Mouse (Mus musculus): ENCODE measurements at regions not wholly inside any gene's neighbourhood (a gene's known extent, or its start where the extent isn't known, plus 50 kb on each side); places are given as distances from the start of the nearest gene placed in this dataset.

DNA sequence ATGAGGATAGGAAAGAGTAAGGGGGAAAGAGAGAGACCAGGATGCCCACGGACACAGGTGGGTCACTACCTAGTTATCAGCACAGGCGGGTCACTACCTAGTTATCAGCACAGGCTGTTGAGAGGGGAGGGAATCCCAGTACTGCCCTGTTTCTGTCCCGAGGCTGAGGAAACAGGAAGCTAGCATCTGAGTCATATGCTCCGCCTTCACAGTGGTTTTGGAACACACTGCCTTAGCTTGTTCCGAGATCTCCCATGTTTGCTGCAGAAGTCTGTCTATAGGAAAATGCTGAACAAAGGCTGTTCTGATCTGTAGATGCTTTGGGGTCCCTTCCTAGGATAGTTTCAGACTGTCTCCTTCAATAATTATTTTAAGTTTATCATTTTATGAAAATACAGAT lies 55.4 kb upstream of the Chd6 start:
- DNase-seq, result no peak

Measured in thymus, postnatal 14 days (tissue).